In the genomic region with DNA sequence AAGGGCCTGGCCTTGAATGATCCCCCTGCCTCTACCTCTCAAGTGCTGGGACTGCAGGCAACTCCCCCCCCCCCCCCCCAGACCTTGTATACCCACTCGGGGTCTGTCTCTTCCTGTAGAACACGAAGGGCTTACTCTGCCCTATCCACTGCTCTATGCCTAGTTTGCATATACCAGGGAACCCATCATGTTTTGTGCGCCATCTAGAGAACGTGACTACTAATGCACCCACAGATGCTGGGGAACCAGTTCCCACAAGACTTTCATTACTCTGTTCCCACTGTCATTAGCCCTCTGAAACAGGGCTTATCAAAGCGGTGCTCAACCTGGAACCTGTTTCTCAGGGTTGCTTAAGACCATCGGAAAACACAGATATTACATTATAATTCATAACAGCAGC, we compare ENCODE assay signal across 15 mouse cellular contexts.
DNase-seq lines count a peak whose midpoint lies in the region; ATAC-seq lines count a peak whose summit lies in the region.
"Had no signal": no experiment of that assay in that cellular context is flagged by ENCODE, and none has a peak within 500 bp of the region (broad histone marks: within the 10 kb centered on the region; RNA-seq: fewer than 3 reads in every experiment).

No protein-coding gene starts in this region.

- no peaks in the 10 kb centered on the region for H3K4me1 ChIP-seq in intestine, embryonic 15.5 days (replicated peaks)
- H3K4me1 ChIP-seq in intestine, embryonic 16.5 days (ENCODE audit: control insufficient read depth, insufficient read depth, low read length), result no peaks in the 10 kb centered on the region
- H3K4me1 ChIP-seq in embryonic facial prominence, embryonic 14.5 days (ENCODE audit: control insufficient read depth, insufficient read depth, low read length), result no peaks in the 10 kb centered on the region
- H3K4me1 ChIP-seq: stomach, embryonic 15.5 days had no signal

- peaks cover 19% of the 10 kb centered on the region for H3K36me3 ChIP-seq in intestine, embryonic 15.5 days
- peaks cover 6% of the 10 kb centered on the region for H3K36me3 ChIP-seq in intestine, embryonic 16.5 days (ENCODE audit: control insufficient read depth, insufficient read depth, low read length)
- H3K36me3 ChIP-seq in embryonic facial prominence, embryonic 14.5 days (ENCODE audit: control insufficient read depth, insufficient read depth, low read length), result peaks cover 24% of the 10 kb centered on the region

- peak; percentile 62 for DNase-seq in thymus, postnatal 0 days (ENCODE audit: low spot score)
- DNase-seq in thymus, postnatal 36 days, result no peak
- DNase-seq in embryonic facial prominence, embryonic 14.5 days (ENCODE audit: low spot score), result peak; percentile 42
- DNase-seq in cerebellum, postnatal 4 days (ENCODE audit: low spot score in 2 of 2), result no peak
- DNase-seq in spleen, postnatal 10 days (ENCODE audit: low spot score in 2 of 2), result no peak
- DNase-seq: cerebellum, adult 9-11 months; heart, adult 18-20 months; kidney, postnatal 10 days; left cerebral cortex, postnatal 4 days; right cerebral cortex, postnatal 14 days had no signal

- H3K4me2 ChIP-seq in intestine, embryonic 15.5 days (replicated peaks), result no peak overlapping the region
- H3K4me2 ChIP-seq in intestine, embryonic 16.5 days (ENCODE audit: low read depth, low read length), result no peak overlapping the region
- H3K4me2 ChIP-seq in embryonic facial prominence, embryonic 14.5 days (ENCODE audit: low read depth, low read length), result no peak overlapping the region
- H3K4me2 ChIP-seq: hindbrain, embryonic 13.5 days; neural tube, embryonic 13.5 days; stomach, embryonic 15.5 days had no signal

- no peak overlapping the region for H3K4me3 ChIP-seq in intestine, embryonic 15.5 days (replicated peaks)
- no peak overlapping the region for H3K4me3 ChIP-seq in intestine, embryonic 16.5 days (ENCODE audit: low read length)
- H3K4me3 ChIP-seq in embryonic facial prominence, embryonic 14.5 days (ENCODE audit: low read depth, low read length), result no peak overlapping the region
- H3K4me3 ChIP-seq: hindbrain, embryonic 13.5 days; neural tube, embryonic 13.5 days; stomach, embryonic 15.5 days had no signal

- no peaks in the 10 kb centered on the region for H3K27me3 ChIP-seq in intestine, embryonic 15.5 days (replicated peaks)
- H3K27me3 ChIP-seq in intestine, embryonic 16.5 days (replicated peaks; ENCODE audit: control insufficient read depth, insufficient read depth, low read length), result no peaks in the 10 kb centered on the region
- H3K27me3 ChIP-seq in embryonic facial prominence, embryonic 14.5 days (replicated peaks; ENCODE audit: control insufficient read depth, insufficient read depth, low read length), result no peaks in the 10 kb centered on the region
- H3K27me3 ChIP-seq: hindbrain, embryonic 13.5 days; neural tube, embryonic 13.5 days; stomach, embryonic 15.5 days had no signal

- WGBS in intestine, embryonic 15.5 days, result 66% methylated on average over 6 of the region's 6 CpGs
- 67% methylated on average over 6 of the region's 6 CpGs for WGBS in intestine, embryonic 16.5 days
- WGBS in embryonic facial prominence, embryonic 14.5 days, result 50% methylated on average over 6 of the region's 6 CpGs

- H3K9me3 ChIP-seq in intestine, embryonic 15.5 days, result no peaks in the 10 kb centered on the region
- no peaks in the 10 kb centered on the region for H3K9me3 ChIP-seq in intestine, embryonic 16.5 days (ENCODE audit: control insufficient read depth, low read length)
- no peaks in the 10 kb centered on the region for H3K9me3 ChIP-seq in embryonic facial prominence, embryonic 14.5 days (ENCODE audit: control insufficient read depth, low read length)
- H3K9me3 ChIP-seq: hindbrain, embryonic 13.5 days; neural tube, embryonic 13.5 days; stomach, embryonic 15.5 days had no signal

- H3K9ac ChIP-seq in intestine, embryonic 15.5 days, result no peak overlapping the region
- H3K9ac ChIP-seq in intestine, embryonic 16.5 days (ENCODE audit: low read depth, low read length), result no peak overlapping the region
- no peak overlapping the region for H3K9ac ChIP-seq in embryonic facial prominence, embryonic 14.5 days (ENCODE audit: low read depth, low read length)
- H3K9ac ChIP-seq: hindbrain, embryonic 13.5 days; neural tube, embryonic 13.5 days; stomach, embryonic 15.5 days had no signal

- H3K27ac ChIP-seq in intestine, embryonic 15.5 days, result no peak overlapping the region
- H3K27ac ChIP-seq in intestine, embryonic 16.5 days (ENCODE audit: low read length), result no peak overlapping the region
- H3K27ac ChIP-seq in embryonic facial prominence, embryonic 14.5 days (replicated peaks; ENCODE audit: low read depth, low read length), result no peak overlapping the region
- H3K27ac ChIP-seq: hindbrain, embryonic 13.5 days; neural tube, embryonic 13.5 days; stomach, embryonic 15.5 days had no signal

- peak; percentile 39; the same call in 1 of the 2 replicates for ATAC-seq in intestine, embryonic 15.5 days
- no peak for ATAC-seq in intestine, embryonic 16.5 days
- ATAC-seq in embryonic facial prominence, embryonic 14.5 days (ENCODE audit: low read depth), result no peak

Comparison
In these comparisons a context has a peak if more than half of its experiments do, and no peak if none do; other contexts are left out.
1. DNase-seq: peak in thymus, postnatal 0 days (single experiment) and embryonic facial prominence, embryonic 14.5 days (single experiment); none in thymus, postnatal 36 days (0 of 2), cerebellum, postnatal 4 days (0 of 2) and spleen, postnatal 10 days (0 of 2).